Mouse (Mus musculus) lung, adult 2 months (tissue): ENCODE measurements at regions not wholly inside any gene's neighbourhood (a gene's known extent, or its start where the extent isn't known, plus 50 kb on each side); places are given as distances from the start of the nearest gene placed in this dataset.

Experiments
- CTCF ChIP-seq: fragments of 200-500 bp; IDR thresholded peaks from 2 replicates; pipeline ENCODE4 v1.5.1; 2011; ENCODE audit warnings: mild to moderate bottlenecking, low read length, control low read depth; ENCODE audit not compliant: insufficient read depth
- POLR2A ChIP-seq: fragments of 200-500 bp; IDR thresholded peaks from 2 replicates; pipeline ENCODE4 v1.6.1; 2011; ENCODE audit warnings: low read depth, mild to moderate bottlenecking, control low read depth, low read length, borderline replicate concordance; ENCODE audit errors: extremely low read depth

GRCm38 (mm10) chr15:90344956-90345355 is 120.8 kb downstream of the Alg10b start:
- no peak for TF ChIP-seq CTCF
- no peak for TF ChIP-seq POLR2A
